Mouse (Mus musculus) liver, postnatal 0 days (tissue): ENCODE data around the gene Asf1b. TPM values are rescaled to one million over a fixed set of nuclear protein-coding genes. Genes with fewer than 3 reads are reported as not detected.
A peak's percentile ranks its signal among the peaks of the same experiment; 100 is the strongest.

Source experiments
- ATAC-seq: fragments of 200-750 bp; cut with Nextera tagmentation; 2 replicates; pipeline ENCODE4 v1.8.0; 2017; ENCODE audit warnings: mild to moderate bottlenecking, moderate library complexity
- DNase-seq: peaks from one replicate; pipeline ENCODE4 v3.0.0-alpha.2; 2016
- H3K27ac ChIP-seq: fragments of 300-500 bp; sonication (generic); 2 replicates; pipeline ENCODE4 v1.5.1; 2014; ENCODE audit warnings: antibody characterized with exemption, moderate library complexity, mild to moderate bottlenecking, low read depth
- H3K27me3 ChIP-seq: fragments of 300-500 bp; sonication (generic); 2 replicates; pipeline ENCODE4 v1.6.1; 2014; ENCODE audit warnings: low read length, control low read depth, mixed read lengths; ENCODE audit not compliant: insufficient read depth
- H3K36me3 ChIP-seq: fragments of 300-500 bp; sonication (generic); replicated peaks from 2 replicates; pipeline ENCODE4 v1.6.1; 2014; ENCODE audit warnings: mild to moderate bottlenecking, control low read depth, low read length, moderate library complexity, mixed read lengths; ENCODE audit not compliant: insufficient read depth
- H3K4me1 ChIP-seq: fragments of 300-500 bp; sonication (generic); 2 replicates; pipeline ENCODE4 v1.6.1; 2014; ENCODE audit warnings: antibody characterized with exemption, mild to moderate bottlenecking, control low read depth; ENCODE audit not compliant: insufficient read depth
- H3K4me2 ChIP-seq: fragments of 300-500 bp; sonication (generic); 2 replicates; pipeline ENCODE4 v1.6.1; 2014; ENCODE audit warnings: low read depth, mild to moderate bottlenecking, low read length, moderate library complexity, mixed read lengths
- H3K4me3 ChIP-seq: fragments of 300-500 bp; sonication (generic); 2 replicates; pipeline ENCODE4 v1.5.1; 2014; ENCODE audit warnings: low read depth, low read length
- H3K9ac ChIP-seq: fragments of 300-500 bp; sonication (generic); replicated peaks from 2 replicates; pipeline ENCODE4 v1.6.1; 2014; ENCODE audit warnings: mild to moderate bottlenecking, moderate library complexity
- H3K9me3 ChIP-seq: fragments of 300-500 bp; sonication (generic); 2 replicates; pipeline ENCODE4 v1.6.1; 2016; ENCODE audit warnings: mild to moderate bottlenecking, control low read depth, low read length, mixed read lengths
- CTCF ChIP-seq: sonication (generic); IDR thresholded peaks from 2 replicates; pipeline ENCODE4 v1.5.1; 2016; ENCODE audit warnings: antibody characterized with exemption, low read depth
- EP300 ChIP-seq: IDR thresholded peaks from 2 replicates; pipeline ENCODE4 v1.6.1; 2016; ENCODE audit warnings: antibody characterized with exemption, low read depth, mild to moderate bottlenecking
- WGBS: fragments of 180-500 bp; shearing (Covaris S2); extraction: QIAGEN DNeasy Blood & Tissue Kit; methylation state at CpG from one replicate; pipeline ENCODE4 v1.1.7; 2014; ENCODE audit not compliant: insufficient replicate concordance; 5-methylcytosine and 5-hydroxymethylcytosine counted together
- polyA plus RNA-seq: library from polyadenylated mRNA; unstranded; fragments of >200 nt; fragmentation: Nextera tagmentation; extraction: Ambion mirVana; gene quantifications from 2 replicates; pipeline ENCODE4 v1.2.1, GENCODE M21; 2015

Asf1b gene
- polyA plus RNA-seq, 1 experiment from 2014 or later, result 55.4 TPM

DNA sequence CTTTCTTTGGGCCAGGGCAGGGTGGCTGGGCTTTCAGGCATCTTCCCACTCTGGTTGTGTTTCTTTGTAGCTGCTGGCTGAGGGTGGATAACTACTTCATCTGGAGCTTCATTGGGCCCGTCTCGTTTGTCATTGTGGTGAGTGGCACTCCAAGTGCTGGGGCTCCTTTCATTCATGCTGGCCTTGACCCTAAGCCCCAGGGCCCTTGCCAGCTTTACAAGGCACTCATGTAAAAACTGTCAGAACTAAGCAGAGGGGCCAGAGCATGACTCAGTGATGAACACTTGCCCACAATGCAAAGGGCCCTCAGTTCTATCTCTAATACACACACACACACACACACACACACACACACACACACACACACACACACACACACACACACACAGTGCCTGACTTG is 20.3 kb upstream of the Asf1b start:
- 88% methylated on average over 2 of the region's 2 CpGs for WGBS

DNA sequence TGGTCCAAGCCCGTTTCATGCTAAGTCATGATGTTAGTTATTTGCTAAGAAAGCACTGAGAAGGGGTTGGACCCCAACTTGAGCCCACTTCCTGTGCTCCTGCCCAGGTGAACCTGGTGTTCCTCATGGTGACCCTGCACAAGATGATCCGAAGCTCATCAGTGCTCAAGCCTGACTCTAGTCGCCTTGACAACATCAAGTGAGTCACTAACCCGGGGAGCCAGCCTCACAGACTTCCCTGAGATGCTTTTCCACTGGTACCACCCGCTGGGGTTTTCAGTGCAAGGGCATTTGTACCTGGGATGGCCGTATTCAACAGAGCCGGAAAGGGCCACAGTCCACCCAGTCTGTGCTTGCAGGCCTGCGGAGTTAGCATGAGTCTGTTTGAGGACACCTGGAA is 19.9 kb upstream of the Asf1b start:
- no peaks in the 10 kb centered on the region for H3K4me1 ChIP-seq
- no peak for DNase-seq
- no peak for ATAC-seq
- no peak overlapping the region for H3K4me2 ChIP-seq
- no peaks in the 10 kb centered on the region for H3K27me3 ChIP-seq
- H3K36me3 ChIP-seq, result peaks cover 8% of the 10 kb centered on the region; the same call in 1 of the 2 replicates
- TF ChIP-seq EP300, result no peak
- TF ChIP-seq CTCF, result no peak
- H3K9ac ChIP-seq, result no peak overlapping the region
- 88% methylated on average over 8 of the region's 8 CpGs for WGBS
- H3K27ac ChIP-seq, result no peak overlapping the region
- no peaks in the 10 kb centered on the region for H3K9me3 ChIP-seq
- H3K4me3 ChIP-seq, result no peak overlapping the region

More for the DNA sequence above, 20.3 kb upstream of the Asf1b start:
- H3K27me3 ChIP-seq, result no peaks in the 10 kb centered on the region
- ATAC-seq, result no peak
- no peak overlapping the region for H3K4me3 ChIP-seq
- no peak overlapping the region for H3K4me2 ChIP-seq
- H3K9me3 ChIP-seq, result no peaks in the 10 kb centered on the region
- no peak for TF ChIP-seq EP300
- no peak overlapping the region for H3K9ac ChIP-seq
- H3K36me3 ChIP-seq, result peaks cover 8% of the 10 kb centered on the region; the same call in 1 of the 2 replicates
- H3K27ac ChIP-seq, result no peak overlapping the region
- H3K4me1 ChIP-seq, result no peaks in the 10 kb centered on the region
- DNase-seq, result no peak

DNA sequence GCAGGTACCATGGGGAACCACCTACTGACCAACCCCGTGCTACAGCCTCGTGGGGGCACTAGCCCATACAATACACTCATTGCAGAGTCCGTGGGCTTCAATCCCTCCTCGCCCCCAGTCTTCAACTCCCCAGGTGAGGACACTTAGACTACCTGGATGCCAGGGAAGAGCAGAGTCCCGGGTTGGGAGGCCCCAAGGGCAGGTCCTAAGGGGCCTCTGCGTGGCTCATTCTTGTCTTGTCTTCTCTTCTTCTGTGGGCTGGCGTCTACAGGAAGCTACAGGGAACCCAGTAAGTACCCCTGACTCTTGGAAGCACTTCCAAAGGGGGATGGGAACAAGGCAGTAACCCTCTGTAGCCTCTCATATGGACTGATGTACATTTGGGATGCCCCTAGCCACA is 17.7 kb upstream of the Asf1b start:
- Histone ChIP-seq H3K4me2 (no peak overlapping the region), H3K36me3 (peaks cover 8% of the 10 kb centered on the region; the same call in 1 of the 2 replicates), H3K4me1 (no peaks in the 10 kb centered on the region), H3K27ac (no peak overlapping the region), H3K9me3 (no peaks in the 10 kb centered on the region), H3K27me3 (no peaks in the 10 kb centered on the region), H3K9ac (no peak overlapping the region), H3K4me3 (no peak overlapping the region)
- 78% methylated on average over 7 of the region's 7 CpGs for WGBS
- ATAC-seq, result no peak
- TF ChIP-seq EP300, result no peak
- no peak for TF ChIP-seq CTCF
- DNase-seq, result no peak

DNA sequence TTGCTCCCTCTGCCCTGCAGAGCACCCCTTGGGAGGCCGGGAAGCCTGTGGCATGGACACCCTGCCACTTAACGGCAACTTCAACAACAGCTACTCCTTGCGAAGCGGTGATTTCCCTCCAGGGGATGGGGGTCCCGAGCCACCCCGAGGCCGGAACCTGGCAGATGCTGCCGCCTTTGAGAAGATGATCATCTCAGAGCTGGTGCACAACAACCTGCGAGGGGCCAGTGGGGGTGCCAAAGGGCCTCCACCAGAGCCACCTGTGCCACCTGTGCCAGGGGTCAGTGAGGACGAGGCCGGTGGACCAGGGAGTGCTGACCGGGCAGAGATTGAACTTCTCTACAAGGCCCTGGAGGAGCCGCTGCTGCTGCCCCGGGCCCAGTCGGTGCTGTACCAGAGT is 17.0 kb upstream of the Asf1b start:
- ATAC-seq, result no peak
- Histone ChIP-seq H3K36me3 (peaks cover 8% of the 10 kb centered on the region; the same call in 1 of the 2 replicates), H3K9me3 (no peaks in the 10 kb centered on the region), H3K4me2 (no peak overlapping the region), H3K27me3 (no peaks in the 10 kb centered on the region), H3K4me3 (no peak overlapping the region), H3K9ac (no peak overlapping the region), H3K27ac (no peak overlapping the region), H3K4me1 (no peaks in the 10 kb centered on the region)
- no peak for TF ChIP-seq EP300
- no peak for TF ChIP-seq CTCF
- DNase-seq, result no peak
- 90% methylated on average over 15 of the region's 15 CpGs for WGBS

DNA sequence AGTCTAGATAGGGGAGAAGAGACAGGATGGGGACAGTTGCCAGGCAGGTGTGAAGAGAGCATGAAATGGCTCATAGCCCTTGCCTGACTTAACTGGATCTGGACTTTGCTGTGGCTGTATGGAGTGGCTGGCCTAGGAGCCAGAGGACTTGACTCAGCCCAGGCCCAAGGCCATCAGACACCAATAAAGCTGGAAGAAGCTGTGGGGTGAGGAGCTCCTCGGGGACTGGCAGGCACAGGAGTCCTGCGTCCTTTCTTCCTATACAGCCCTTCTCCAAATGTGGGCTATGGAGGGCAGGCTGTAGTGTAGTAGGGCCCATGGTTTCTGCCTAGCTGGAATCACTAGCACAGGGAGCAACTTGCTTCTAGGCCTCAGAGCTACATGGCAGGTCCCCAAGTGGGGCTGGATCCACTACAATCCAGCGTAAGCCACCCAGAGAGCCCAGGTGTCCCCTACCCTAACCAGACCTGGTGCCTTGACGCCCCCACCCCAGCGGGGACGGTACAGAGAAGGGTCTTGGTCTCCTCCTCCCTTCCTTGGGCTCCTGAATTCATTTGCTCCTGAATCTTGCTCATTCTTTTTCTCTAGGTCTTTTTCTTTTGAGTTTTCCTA is 14.1 kb upstream of the Asf1b start:
- no peak overlapping the region for H3K4me2 ChIP-seq
- ATAC-seq, result no peak
- H3K9ac ChIP-seq, result no peak overlapping the region
- no peaks in the 10 kb centered on the region for H3K36me3 ChIP-seq
- no peak for TF ChIP-seq CTCF
- TF ChIP-seq EP300, result no peak
- no peaks in the 10 kb centered on the region for H3K4me1 ChIP-seq
- no peak overlapping the region for H3K4me3 ChIP-seq
- DNase-seq, result peak; percentile 10
- H3K27ac ChIP-seq, result no peak overlapping the region
- WGBS, result 75% methylated on average over 6 of the region's 6 CpGs
- no peaks in the 10 kb centered on the region for H3K9me3 ChIP-seq
- no peaks in the 10 kb centered on the region for H3K27me3 ChIP-seq

DNA sequence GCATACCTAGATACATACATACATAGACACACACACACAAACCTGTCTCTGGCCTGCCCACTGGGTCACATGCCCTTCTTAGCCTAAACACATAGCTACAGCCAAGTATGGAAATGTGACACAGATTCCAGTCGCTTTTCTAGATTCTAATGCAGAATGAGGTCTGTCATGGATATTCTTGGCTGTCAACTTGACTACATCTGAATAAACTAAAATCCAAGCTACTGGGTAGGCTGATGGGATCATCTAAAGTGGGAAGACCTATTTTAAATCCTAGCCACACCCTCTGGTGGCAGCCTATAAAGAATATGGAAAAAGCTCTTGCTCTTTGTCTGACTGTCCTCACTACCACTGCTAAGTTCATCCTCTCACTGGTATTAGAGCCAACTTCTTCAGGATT is 12.9 kb upstream of the Asf1b start:
- Histone ChIP-seq H3K4me3 (no peak overlapping the region), H3K27me3 (no peaks in the 10 kb centered on the region), H3K36me3 (no peaks in the 10 kb centered on the region), H3K27ac (no peak overlapping the region), H3K9me3 (no peaks in the 10 kb centered on the region), H3K4me2 (no peak overlapping the region), H3K9ac (no peak overlapping the region), H3K4me1 (no peaks in the 10 kb centered on the region)
- ATAC-seq, result no peak
- TF ChIP-seq EP300 (no peak), CTCF (no peak)
- WGBS, result 74% methylated on average over 1 of the region's 1 CpGs
- no peak for DNase-seq

DNA sequence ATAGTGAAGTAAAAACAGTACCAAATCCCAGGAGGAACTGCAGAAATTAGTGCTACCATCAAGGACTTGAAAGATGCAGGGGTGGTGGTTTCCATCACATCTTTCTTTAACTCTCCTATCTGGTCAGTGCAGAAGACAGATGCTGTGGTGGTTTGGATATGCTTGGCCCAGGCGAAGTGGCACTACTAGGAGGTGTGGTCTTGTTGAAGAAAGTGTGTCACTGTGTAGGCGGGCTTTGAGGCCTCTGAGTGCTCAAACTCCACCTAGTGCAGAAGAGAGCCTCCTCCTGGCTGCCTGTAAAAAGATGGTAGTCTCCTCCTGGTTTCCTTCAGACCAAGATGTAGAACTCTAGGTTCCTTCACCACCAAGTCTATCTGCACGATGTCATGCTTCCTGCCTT is 9.8 kb upstream of the Asf1b start:
- H3K36me3 ChIP-seq, result no peaks in the 10 kb centered on the region
- H3K27me3 ChIP-seq, result no peaks in the 10 kb centered on the region
- H3K4me3 ChIP-seq, result no peak overlapping the region
- DNase-seq (no peak), ATAC-seq (no peak)
- no peak overlapping the region for H3K4me2 ChIP-seq
- TF ChIP-seq EP300 (no peak), CTCF (no peak)
- no peak overlapping the region for H3K27ac ChIP-seq
- 39% methylated on average over 3 of the region's 3 CpGs for WGBS
- no peaks in the 10 kb centered on the region for H3K9me3 ChIP-seq
- no peak overlapping the region for H3K9ac ChIP-seq
- no peaks in the 10 kb centered on the region for H3K4me1 ChIP-seq
